ENCODE assay signal across 11 mouse cellular contexts in the genomic region with DNA sequence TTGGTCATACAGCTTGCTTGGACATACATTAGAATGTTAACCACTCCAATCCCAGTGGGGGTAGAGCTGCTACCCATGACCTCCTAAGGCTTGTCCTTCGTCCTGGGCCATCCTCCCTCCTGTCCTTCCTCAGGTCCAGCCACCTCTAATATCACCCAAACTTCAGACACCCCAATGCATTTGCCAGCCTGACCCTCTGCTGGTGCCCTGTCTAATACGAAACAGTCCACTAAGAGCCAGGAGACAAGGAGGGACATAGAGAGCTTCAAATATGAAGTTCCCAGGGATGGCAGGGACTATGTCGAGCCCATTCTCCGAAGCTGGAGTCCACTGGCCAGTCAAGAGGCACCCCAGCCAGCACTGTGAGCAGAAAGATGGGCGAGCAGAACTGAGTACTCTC. TPM values are rescaled to one million over a fixed set of nuclear protein-coding genes. Genes with fewer than 3 reads are reported as not detected.
A peak's percentile ranks its signal among the peaks of the same experiment; 100 is the strongest.
DNase-seq lines count a peak whose midpoint lies in the region; ATAC-seq and TF ChIP-seq lines count a peak whose summit lies in the region.
"Had no signal": no experiment of that assay in that cellular context is flagged by ENCODE, and none has a peak within 500 bp of the region (broad histone marks: within the 10 kb centered on the region; RNA-seq: fewer than 3 reads in every experiment).

No protein-coding gene starts in this region.

- no peak overlapping the region for H3K27ac ChIP-seq in intestine, embryonic 14.5 days (ENCODE audit: low read depth)
- no peak overlapping the region for H3K27ac ChIP-seq in intestine, embryonic 15.5 days
- H3K27ac ChIP-seq in embryonic facial prominence, embryonic 14.5 days (replicated peaks; ENCODE audit: low read depth, low read length) = no peak overlapping the region
- no peak overlapping the region for H3K27ac ChIP-seq in hindbrain, embryonic 14.5 days
- no peak overlapping the region for H3K27ac ChIP-seq in midbrain, postnatal 0 days (ENCODE audit: low read depth, low read length)

- peaks cover 4% of the 10 kb centered on the region; the same call in 1 of the 2 replicates for H3K9me3 ChIP-seq in intestine, embryonic 14.5 days (ENCODE audit: control insufficient read depth, low read length)
- no peaks in the 10 kb centered on the region for H3K9me3 ChIP-seq in intestine, embryonic 15.5 days
- no peaks in the 10 kb centered on the region for H3K9me3 ChIP-seq in embryonic facial prominence, embryonic 14.5 days (ENCODE audit: control insufficient read depth, low read length)
- 0 out of 2 replicates have a peak, but pooled peaks cover 3% of the 10 kb centered on the region for H3K9me3 ChIP-seq in hindbrain, embryonic 14.5 days (ENCODE audit: control insufficient read depth, low read length)
- no peaks in the 10 kb centered on the region for H3K9me3 ChIP-seq in midbrain, postnatal 0 days (ENCODE audit: low read length)

- no peaks in the 10 kb centered on the region for H3K27me3 ChIP-seq in intestine, embryonic 14.5 days (replicated peaks; ENCODE audit: control insufficient read depth, insufficient read depth, low read length)
- no peaks in the 10 kb centered on the region for H3K27me3 ChIP-seq in intestine, embryonic 15.5 days (replicated peaks)
- H3K27me3 ChIP-seq in embryonic facial prominence, embryonic 14.5 days (replicated peaks; ENCODE audit: control insufficient read depth, insufficient read depth, low read length) = no peaks in the 10 kb centered on the region
- H3K27me3 ChIP-seq in hindbrain, embryonic 14.5 days (ENCODE audit: control insufficient read depth, insufficient read depth, low read length) = no peaks in the 10 kb centered on the region
- no peaks in the 10 kb centered on the region for H3K27me3 ChIP-seq in midbrain, postnatal 0 days (ENCODE audit: insufficient read depth, low read length)

- no peak for TF ChIP-seq CTCF in midbrain, postnatal 0 days (IDR thresholded peaks at IDR 0.05)

- H3K36me3 ChIP-seq in intestine, embryonic 14.5 days (ENCODE audit: control insufficient read depth, insufficient read depth, low read length) = no peaks in the 10 kb centered on the region
- H3K36me3 ChIP-seq in intestine, embryonic 15.5 days = no peaks in the 10 kb centered on the region
- H3K36me3 ChIP-seq in embryonic facial prominence, embryonic 14.5 days (ENCODE audit: control insufficient read depth, insufficient read depth, low read length) = no peaks in the 10 kb centered on the region
- H3K36me3 ChIP-seq in hindbrain, embryonic 14.5 days (replicated peaks; ENCODE audit: control insufficient read depth, insufficient read depth) = no peaks in the 10 kb centered on the region
- no peaks in the 10 kb centered on the region for H3K36me3 ChIP-seq in midbrain, postnatal 0 days (ENCODE audit: insufficient read depth, low read length)

- no peak for ATAC-seq in intestine, embryonic 14.5 days (replicated peaks; ENCODE audit: low FRiP score, low TSS enrichment, low read depth)
- ATAC-seq in intestine, embryonic 15.5 days = no peak
- ATAC-seq in embryonic facial prominence, embryonic 14.5 days (ENCODE audit: low read depth) = no peak
- no peak for ATAC-seq in hindbrain, embryonic 14.5 days (ENCODE audit: low FRiP score)
- no peak for ATAC-seq in midbrain, postnatal 0 days (ENCODE audit: low FRiP score)

- H3K4me3 ChIP-seq in intestine, embryonic 14.5 days (ENCODE audit: low read depth, low read length) = no peak overlapping the region
- no peak overlapping the region for H3K4me3 ChIP-seq in intestine, embryonic 15.5 days (replicated peaks)
- peak overlapping the region; percentile 81; the same call in 1 of the 2 replicates for H3K4me3 ChIP-seq in embryonic facial prominence, embryonic 14.5 days (ENCODE audit: low read depth, low read length)
- peak overlapping the region; percentile 56 for H3K4me3 ChIP-seq in hindbrain, embryonic 14.5 days (replicated peaks; ENCODE audit: low read length)
- peak overlapping the region; percentile 87; the same call in 1 of the 2 replicates for H3K4me3 ChIP-seq in midbrain, postnatal 0 days (ENCODE audit: low read depth, low read length)

- H3K4me1 ChIP-seq in intestine, embryonic 14.5 days (replicated peaks; ENCODE audit: control insufficient read depth, insufficient read depth, low read length) = peaks cover 9% of the 10 kb centered on the region; the same call in 1 of the 2 replicates
- peaks cover 13% of the 10 kb centered on the region for H3K4me1 ChIP-seq in intestine, embryonic 15.5 days (replicated peaks)
- H3K4me1 ChIP-seq in embryonic facial prominence, embryonic 14.5 days (ENCODE audit: control insufficient read depth, insufficient read depth, low read length) = peaks cover 10% of the 10 kb centered on the region
- H3K4me1 ChIP-seq in hindbrain, embryonic 14.5 days (replicated peaks; ENCODE audit: control insufficient read depth, insufficient read depth, low read length) = peaks cover 14% of the 10 kb centered on the region; the same call in 1 of the 2 replicates
- H3K4me1 ChIP-seq in midbrain, postnatal 0 days (ENCODE audit: insufficient read depth, low read length) = peaks cover 12% of the 10 kb centered on the region; the same call in 1 of the 2 replicates

- H3K9ac ChIP-seq in intestine, embryonic 14.5 days (ENCODE audit: low read length) = no peak overlapping the region
- no peak overlapping the region for H3K9ac ChIP-seq in intestine, embryonic 15.5 days
- H3K9ac ChIP-seq in embryonic facial prominence, embryonic 14.5 days (ENCODE audit: low read depth, low read length) = 0 out of 2 replicates have a peak overlapping the region, but pooled peaks have one; percentile 90
- H3K9ac ChIP-seq in hindbrain, embryonic 14.5 days = peak overlapping the region; percentile 81
- peak overlapping the region; percentile 87; the same call in 1 of the 2 replicates for H3K9ac ChIP-seq in midbrain, postnatal 0 days (replicated peaks; ENCODE audit: low read length, poor library complexity, severe bottlenecking)

- H3K4me2 ChIP-seq in intestine, embryonic 14.5 days (ENCODE audit: low read length) = peak overlapping the region; percentile 98
- H3K4me2 ChIP-seq in intestine, embryonic 15.5 days (replicated peaks) = no peak overlapping the region
- H3K4me2 ChIP-seq in embryonic facial prominence, embryonic 14.5 days (ENCODE audit: low read depth, low read length) = peak overlapping the region; percentile 99
- H3K4me2 ChIP-seq in hindbrain, embryonic 14.5 days (replicated peaks) = peak overlapping the region; percentile 82
- peak overlapping the region; percentile 86 for H3K4me2 ChIP-seq in midbrain, postnatal 0 days (ENCODE audit: low read depth, low read length, poor library complexity, severe bottlenecking)

- DNase-seq in intestine, embryonic 14.5 days (ENCODE audit: low spot score) = no peak
- DNase-seq in embryonic facial prominence, embryonic 14.5 days (ENCODE audit: low spot score) = no peak
- DNase-seq in hindbrain, embryonic 14.5 days (ENCODE audit: low spot score) = no peak
- no peak for DNase-seq in midbrain, postnatal 0 days (ENCODE audit: low spot score)
- no peak for DNase-seq in thymus, postnatal 0 days (ENCODE audit: low spot score)
- no peak for DNase-seq in cerebellum, postnatal 4 days (ENCODE audit: low spot score in 2 of 2)
- DNase-seq: kidney, postnatal 36 days; thymus, adult 2 months had no signal

- whole genome bisulfite sequencing in intestine, embryonic 14.5 days = 84% methylated on average over 5 of the region's 5 CpGs
- 90% methylated on average over 5 of the region's 5 CpGs for WGBS in intestine, embryonic 15.5 days
- 82% methylated on average over 5 of the region's 5 CpGs for WGBS in embryonic facial prominence, embryonic 14.5 days
- 87% methylated on average over 5 of the region's 5 CpGs for WGBS in hindbrain, embryonic 14.5 days
- WGBS in midbrain, postnatal 0 days = 92% methylated on average over 5 of the region's 5 CpGs

RNA-seq across cellular contexts. Expression of gene Lrrfip1, which starts 0.9 kb away (rescaled TPM):
- polyA plus RNA-seq in intestine, embryonic 14.5 days (2014; fragmentation: Nextera tagmentation; extraction: Ambion mirVana) = 60.4 and 65.3 TPM in 2 replicates
- 58.7 and 63.5 TPM in 2 replicates for polyA plus RNA-seq in intestine, embryonic 15.5 days (2015; fragmentation: Nextera tagmentation; extraction: Ambion mirVana)
- polyA plus RNA-seq in embryonic facial prominence, embryonic 14.5 days (2014; fragmentation: Nextera tagmentation; extraction: Ambion mirVana) = 51.6 and 58.6 TPM in 2 replicates
- polyA plus RNA-seq in hindbrain, embryonic 14.5 days (2014; fragmentation: Nextera tagmentation; extraction: Ambion mirVana) = 39.5 and 43.3 TPM in 2 replicates
- 26.7 and 34.2 TPM in 2 replicates for total RNA-seq in midbrain, postnatal 0 days (2014; rRNA removed)
- polyA plus RNA-seq in midbrain, postnatal 0 days (2015; fragmentation: Nextera tagmentation; extraction: Ambion mirVana) = 41.4 and 48.9 TPM in 2 replicates
- polyA plus RNA-seq in thymus, postnatal 0 days (2015; fragmentation: Nextera tagmentation; extraction: Ambion mirVana) = 59.8 and 61.1 TPM in 2 replicates

RNA-seq across cellular contexts. Expression of gene Rab17, which starts 28.2 kb away (rescaled TPM):
- 21.2 and 22.8 TPM in 2 replicates for polyA plus RNA-seq in intestine, embryonic 14.5 days (2014; fragmentation: Nextera tagmentation; extraction: Ambion mirVana)
- 35.2 and 41.0 TPM in 2 replicates for polyA plus RNA-seq in intestine, embryonic 15.5 days (2015; fragmentation: Nextera tagmentation; extraction: Ambion mirVana)
- 2.4 and 2.5 TPM in 2 replicates for polyA plus RNA-seq in embryonic facial prominence, embryonic 14.5 days (2014; fragmentation: Nextera tagmentation; extraction: Ambion mirVana)
- polyA plus RNA-seq in hindbrain, embryonic 14.5 days (2014; fragmentation: Nextera tagmentation; extraction: Ambion mirVana) = 0.13 TPM in 1 of 2 replicates, not detected in the other
- total RNA-seq in midbrain, postnatal 0 days (2014; rRNA removed) = not detected in 2 replicates
- polyA plus RNA-seq in midbrain, postnatal 0 days (2015; fragmentation: Nextera tagmentation; extraction: Ambion mirVana) = 0.26 and 0.37 TPM in 2 replicates
- 0.94 and 1.1 TPM in 2 replicates for polyA plus RNA-seq in thymus, postnatal 0 days (2015; fragmentation: Nextera tagmentation; extraction: Ambion mirVana)

RNA-seq across cellular contexts. Expression of gene Prlh, which starts 44.7 kb away (rescaled TPM):
- polyA plus RNA-seq in intestine, embryonic 14.5 days (2014; fragmentation: Nextera tagmentation; extraction: Ambion mirVana) = not detected in 2 replicates
- polyA plus RNA-seq in intestine, embryonic 15.5 days (2015; fragmentation: Nextera tagmentation; extraction: Ambion mirVana) = not detected in 2 replicates
- not detected in 2 replicates for polyA plus RNA-seq in embryonic facial prominence, embryonic 14.5 days (2014; fragmentation: Nextera tagmentation; extraction: Ambion mirVana)
- polyA plus RNA-seq in hindbrain, embryonic 14.5 days (2014; fragmentation: Nextera tagmentation; extraction: Ambion mirVana) = not detected in 2 replicates
- total RNA-seq in midbrain, postnatal 0 days (2014; rRNA removed) = not detected in 2 replicates
- not detected in 2 replicates for polyA plus RNA-seq in midbrain, postnatal 0 days (2015; fragmentation: Nextera tagmentation; extraction: Ambion mirVana)
- not detected in 2 replicates for polyA plus RNA-seq in thymus, postnatal 0 days (2015; fragmentation: Nextera tagmentation; extraction: Ambion mirVana)
- total RNA-seq: gastrocnemius, postnatal 4 days; liver, adult 2 months had no signal
- polyA plus RNA-seq: liver, adult 2 months; thymus, adult 2 months had no signal

Comparison
In these comparisons a context has a peak if more than half of its experiments do, and no peak if none do; other contexts are left out.
1. H3K4me3 ChIP-seq: peak in embryonic facial prominence, embryonic 14.5 days (single experiment), hindbrain, embryonic 14.5 days (single experiment) and midbrain, postnatal 0 days (single experiment); none in intestine, embryonic 14.5 days (single experiment) and intestine, embryonic 15.5 days (single experiment).
2. H3K9ac ChIP-seq: peak in embryonic facial prominence, embryonic 14.5 days (single experiment), hindbrain, embryonic 14.5 days (single experiment) and midbrain, postnatal 0 days (single experiment); none in intestine, embryonic 14.5 days (single experiment) and intestine, embryonic 15.5 days (single experiment).